Mouse (Mus musculus): ENCODE measurements around the gene Atp8b2.

Gene Atp8b2

DNA sequence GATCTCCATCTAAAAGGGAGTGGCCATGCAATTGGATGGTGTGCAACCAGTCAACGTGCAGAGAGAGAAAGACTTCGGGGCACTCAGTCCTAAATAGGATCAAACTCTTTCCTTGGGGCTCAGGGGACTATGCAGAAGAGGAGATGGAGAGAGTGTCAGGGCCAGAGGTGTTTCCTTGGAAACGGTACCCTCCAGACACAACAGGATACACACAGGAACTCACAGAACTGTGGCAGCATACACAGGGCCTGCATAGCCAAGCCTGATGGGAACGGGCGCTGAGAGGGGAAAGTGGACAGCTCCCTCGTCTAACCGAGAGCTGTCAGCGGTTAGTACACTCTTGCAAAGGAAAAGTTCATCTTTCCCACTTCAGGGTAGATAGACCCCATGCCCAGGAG lies 63.8 kb downstream of the Atp8b2 start:
- DNase-seq (ENCODE audit: low spot score in 2 of 2) = no peak

DNA sequence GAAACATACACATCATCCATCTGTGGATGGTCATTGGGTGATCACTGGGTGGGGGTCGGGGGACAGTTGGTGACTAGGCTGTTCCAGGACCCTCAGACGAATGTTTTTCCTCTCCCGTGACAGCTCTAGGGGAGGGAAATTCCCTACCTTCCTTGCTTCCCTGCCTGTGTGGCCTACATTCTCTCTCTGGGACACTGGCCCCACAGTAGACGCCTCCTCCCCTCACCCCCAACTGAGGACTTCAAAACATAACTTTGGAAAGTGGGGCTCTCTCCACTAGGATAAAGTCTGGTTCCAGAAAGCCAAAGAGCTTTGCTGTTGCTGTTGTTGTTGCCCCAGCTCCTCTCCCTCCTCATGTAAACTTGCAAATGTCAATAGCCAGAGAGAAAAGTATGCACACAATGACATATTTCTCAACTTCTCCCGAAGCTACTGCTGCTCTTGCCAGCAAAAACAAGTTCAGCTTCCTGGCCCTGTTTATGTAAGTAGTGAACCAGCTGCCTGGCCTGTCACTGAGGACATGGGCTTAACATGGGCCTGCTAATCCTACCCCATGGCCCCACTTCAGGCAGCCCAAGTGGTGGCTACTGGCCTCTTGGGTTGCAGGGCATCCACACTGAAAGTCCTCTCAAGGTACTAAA lies 64.3 kb downstream of the Atp8b2 start:
- DNase-seq (ENCODE audit: low spot score in 2 of 2) = no peak

DNA sequence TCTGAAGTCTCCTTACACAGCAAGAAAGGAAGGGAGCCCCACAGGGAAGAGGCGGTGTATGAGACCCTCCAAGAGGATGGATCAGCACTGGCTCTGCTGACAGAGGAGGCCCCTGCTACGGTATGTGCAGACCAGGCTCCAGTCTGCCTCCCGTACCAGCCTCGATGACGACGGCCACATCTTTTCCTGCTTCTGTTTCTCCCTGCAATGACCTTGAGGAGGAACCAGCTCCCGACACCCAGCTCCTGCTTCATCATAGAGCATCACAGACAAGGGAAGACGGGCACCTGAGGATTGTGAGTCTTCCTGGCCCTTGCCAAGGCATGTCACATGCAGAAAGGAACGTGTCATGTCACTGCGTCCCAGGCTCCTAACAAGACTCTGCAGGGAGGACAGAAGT lies 65.3 kb downstream of the Atp8b2 start:
- DNase-seq (ENCODE audit: low spot score in 2 of 2) = no peak

- no peak for DNase-seq (ENCODE audit: low spot score in 2 of 2)
Measured at GRCm38 (mm10) chr3:89897204-89897796, 66.0 kb downstream of the Atp8b2 start.

DNA sequence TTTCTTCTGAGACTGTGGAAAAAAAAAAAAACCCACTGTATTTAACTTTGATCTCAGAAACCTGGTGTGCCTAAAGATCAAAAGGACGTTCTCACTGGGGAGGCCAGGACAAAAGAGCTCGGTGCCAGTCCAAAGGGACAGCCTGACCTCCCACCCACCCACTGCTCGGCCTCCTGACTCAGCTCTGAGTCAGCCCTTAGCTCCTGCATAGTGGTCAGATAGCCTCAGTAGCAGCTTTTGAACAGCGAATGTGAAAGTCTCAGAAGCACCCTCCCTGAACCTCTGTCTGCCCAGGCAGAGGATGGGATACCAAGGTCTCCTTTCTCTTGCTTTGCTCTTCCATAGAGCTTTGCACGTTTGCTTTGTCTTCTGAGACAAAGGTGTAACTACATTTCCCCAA lies 66.7 kb downstream of the Atp8b2 start:
- no peak for DNase-seq (ENCODE audit: low spot score in 2 of 2)

DNA sequence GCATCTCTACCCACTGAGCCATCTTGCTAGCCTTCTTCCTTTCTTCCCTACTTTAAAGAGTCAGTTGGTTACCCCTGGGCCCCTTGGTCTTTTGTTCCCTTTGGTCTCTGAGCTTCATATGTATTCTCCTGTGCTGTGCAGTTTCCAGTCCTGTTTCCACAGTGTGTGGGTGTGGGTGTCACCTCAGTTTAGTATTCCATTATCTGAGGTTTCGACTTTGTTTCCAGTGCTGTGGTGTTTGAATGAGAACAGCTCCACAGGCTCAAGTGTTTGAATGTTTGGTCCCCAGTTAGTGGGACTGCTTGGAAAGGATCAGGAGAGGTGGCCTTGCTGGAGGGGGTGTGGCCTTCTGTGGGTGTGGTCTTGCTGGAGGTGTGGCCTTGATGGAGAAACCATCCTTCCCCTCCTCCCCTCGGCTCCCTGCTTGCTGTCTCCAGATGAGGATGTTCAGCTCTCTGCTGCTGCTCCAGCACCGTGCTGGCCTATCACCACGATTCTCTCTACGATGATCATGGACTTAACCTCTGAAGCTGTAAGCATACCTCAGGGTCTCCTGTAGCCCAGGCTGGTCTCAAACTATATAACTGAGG lies 70.7 kb downstream of the Atp8b2 start:
- DNase-seq (ENCODE audit: low spot score in 2 of 2) = no peak

- DNase-seq (ENCODE audit: low spot score in 2 of 2) = no peak
Measured at GRCm38 (mm10) chr3:89891696-89892095, 71.6 kb downstream of the Atp8b2 start.

DNA sequence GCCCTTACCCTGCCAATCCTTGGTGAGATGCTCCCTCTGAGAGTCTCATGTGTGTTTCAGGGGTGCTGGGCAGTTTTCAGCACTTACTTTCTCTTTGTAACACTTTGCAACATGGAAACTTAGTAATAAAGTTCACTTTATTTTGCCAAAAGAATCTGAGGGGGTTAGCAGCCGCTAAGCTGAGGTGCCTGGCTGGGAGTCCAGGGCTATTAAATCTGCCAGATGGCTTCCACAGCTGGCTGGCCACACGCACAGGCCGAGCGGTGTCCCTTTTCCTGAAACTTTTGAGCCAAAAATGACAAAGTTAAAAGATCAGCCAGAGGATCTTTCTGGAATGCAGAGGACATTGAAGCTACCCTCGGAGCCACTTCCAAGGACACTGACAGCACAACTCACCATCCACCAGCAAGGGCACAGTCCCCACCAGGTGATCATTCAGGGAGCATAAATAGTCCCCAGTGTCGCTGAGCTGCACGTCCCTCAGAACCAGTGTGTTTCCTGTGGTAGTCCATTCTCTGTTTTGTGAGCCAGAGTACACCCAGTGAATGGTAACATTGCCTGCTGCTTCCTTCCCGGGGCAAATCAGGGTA lies 73.4 kb downstream of the Atp8b2 start:
- no peak for DNase-seq (ENCODE audit: low spot score in 2 of 2)

Measured in right cerebral cortex, postnatal 10 days (tissue).